Mouse (Mus musculus) C2C12 (cell line): ENCODE measurements at regions not wholly inside any gene's neighbourhood (a gene's known extent, or its start where the extent isn't known, plus 50 kb on each side); places are given as distances from the start of the nearest gene placed in this dataset.
A peak's percentile ranks its signal among the peaks of the same experiment; 100 is the strongest.

Experiments
- H3K27me3 ChIP-seq: one replicate; pipeline ENCODE4 v1.6.1; 2011; ENCODE audit not compliant: control insufficient read depth, insufficient read depth, insufficient read length
- H3K36me3 ChIP-seq: one replicate; pipeline ENCODE4 v1.6.1; 2011; ENCODE audit not compliant: control insufficient read depth, insufficient read depth
- H3K4me3 ChIP-seq: one replicate; pipeline ENCODE4 v1.5.1; 2011; ENCODE audit warnings: mild to moderate bottlenecking, control low read depth; ENCODE audit not compliant: poor library complexity, insufficient read depth, severe bottlenecking
- H3K79me2 ChIP-seq: one replicate; pipeline ENCODE4 v1.6.1; 2011; ENCODE audit not compliant: control insufficient read depth, insufficient read depth
- H3K79me3 ChIP-seq: one replicate; pipeline ENCODE4 v1.6.1; 2011; ENCODE audit warnings: low read depth, control low read depth
- H3ac ChIP-seq: one replicate; pipeline ENCODE3; 2011; ENCODE audit warnings: low read depth; ENCODE audit not compliant: control insufficient read depth, insufficient read length
- CEBPB ChIP-seq: IDR thresholded peaks from one replicate; pipeline ENCODE4 v1.6.1; 2011; ENCODE audit warnings: low read depth, mild to moderate bottlenecking, control low read depth, moderate library complexity
- CTCF ChIP-seq: IDR thresholded peaks from one replicate; pipeline ENCODE4 v1.5.1; 2011; ENCODE audit not compliant: control insufficient read depth, insufficient read depth, insufficient read length
- FOSL1 ChIP-seq: IDR thresholded peaks from one replicate; pipeline ENCODE4 v1.8.0; 2011; ENCODE audit warnings: mild to moderate bottlenecking, low read length; ENCODE audit not compliant: poor library complexity, insufficient read depth, severe bottlenecking
- MAX ChIP-seq: IDR thresholded peaks from one replicate; pipeline ENCODE4 v1.6.1; 2011; ENCODE audit warnings: mild to moderate bottlenecking, control low read depth
- MYOD1 ChIP-seq: IDR thresholded peaks from one replicate; pipeline ENCODE4 v1.6.1; 2011; ENCODE audit warnings: low read depth; ENCODE audit not compliant: control insufficient read depth, insufficient read length
- MYOG ChIP-seq: IDR thresholded peaks from one replicate; pipeline ENCODE4 v1.6.1; 2011; ENCODE audit not compliant: control insufficient read depth, insufficient read length; ENCODE audit errors: extremely low read depth
- USF1 ChIP-seq: IDR thresholded peaks from one replicate; pipeline ENCODE4 v1.6.1; 2011; ENCODE audit warnings: low read depth, mild to moderate bottlenecking, control low read depth, moderate library complexity

- H3K79me3 ChIP-seq, result no peaks in the 10 kb centered on the region
- H3K4me3 ChIP-seq, result no peak overlapping the region
- no peak overlapping the region for H3ac ChIP-seq
- H3K36me3 ChIP-seq, result no peaks in the 10 kb centered on the region
- TF ChIP-seq FOSL1 (peak; percentile 60), CEBPB (peak; percentile 21), USF1 (no peak)
- no peaks in the 10 kb centered on the region for H3K79me2 ChIP-seq
- no peaks in the 10 kb centered on the region for H3K27me3 ChIP-seq
These were observed 125.4 kb upstream of the Fndc3a start for GRCm38 (mm10) chr14:72835158-72835557.

- no peaks in the 10 kb centered on the region for H3K79me2 ChIP-seq
- TF ChIP-seq CEBPB, result no peak
- no peak for TF ChIP-seq USF1
- TF ChIP-seq MYOG, result no peak
- TF ChIP-seq MYOD1, result no peak
- no peak for TF ChIP-seq FOSL1
- TF ChIP-seq MAX, result no peak
- TF ChIP-seq CTCF, result no peak
- no peaks in the 10 kb centered on the region for H3K79me3 ChIP-seq
- H3ac ChIP-seq, result no peak overlapping the region
- no peaks in the 10 kb centered on the region for H3K36me3 ChIP-seq
- H3K4me3 ChIP-seq, result no peak overlapping the region
- H3K27me3 ChIP-seq, result no peaks in the 10 kb centered on the region
These were observed 119.5 kb upstream of the Fndc3a start for GRCm38 (mm10) chr14:72829261-72829660.

DNA sequence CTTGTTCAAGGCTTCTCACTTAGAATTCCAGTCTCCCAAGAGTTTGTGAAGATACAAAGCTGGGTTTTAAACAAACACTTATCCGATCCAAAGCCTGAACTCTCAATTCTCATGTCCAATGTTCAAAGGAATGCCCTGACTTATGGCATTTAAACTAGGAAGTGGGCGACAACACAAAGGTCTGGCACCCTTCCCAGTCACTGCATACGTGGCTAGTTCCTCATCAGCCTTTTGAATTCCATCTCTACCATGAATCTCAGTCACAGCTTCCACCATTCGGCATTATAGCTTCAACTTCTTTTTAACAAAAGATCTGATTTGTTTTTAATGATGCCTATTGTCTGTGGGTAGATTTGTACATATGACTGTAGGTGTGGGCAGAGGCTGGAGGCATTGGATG is 115.7 kb upstream of the Fndc3a start:
- no peaks in the 10 kb centered on the region for H3K36me3 ChIP-seq
- no peak for TF ChIP-seq FOSL1
- TF ChIP-seq CTCF, result no peak
- TF ChIP-seq MAX, result no peak
- no peak for TF ChIP-seq MYOG
- TF ChIP-seq MYOD1, result no peak
- no peak for TF ChIP-seq CEBPB
- TF ChIP-seq USF1, result no peak

GRCm38 (mm10) chr14:72822231-72822615 is 112.4 kb upstream of the Fndc3a start:
- Histone ChIP-seq H3ac (no peak overlapping the region), H3K79me2 (no peaks in the 10 kb centered on the region), H3K36me3 (no peaks in the 10 kb centered on the region), H3K79me3 (no peaks in the 10 kb centered on the region), H3K4me3 (no peak overlapping the region), H3K27me3 (no peaks in the 10 kb centered on the region)
- TF ChIP-seq FOSL1 (no peak), CEBPB (no peak), CTCF (no peak)

More for the DNA sequence above, 115.7 kb upstream of the Fndc3a start:
- Histone ChIP-seq H3K27me3 (no peaks in the 10 kb centered on the region), H3ac (no peak overlapping the region), H3K79me2 (no peaks in the 10 kb centered on the region), H3K4me3 (no peak overlapping the region), H3K79me3 (no peaks in the 10 kb centered on the region)

- Histone ChIP-seq H3K36me3 (no peaks in the 10 kb centered on the region), H3ac (no peak overlapping the region), H3K79me3 (no peaks in the 10 kb centered on the region), H3K79me2 (no peaks in the 10 kb centered on the region), H3K27me3 (no peaks in the 10 kb centered on the region), H3K4me3 (no peak overlapping the region)
- TF ChIP-seq MYOD1 (no peak), CEBPB (no peak), MYOG (no peak), MAX (no peak), USF1 (no peak), FOSL1 (no peak), CTCF (no peak)
These were observed 111.9 kb upstream of the Fndc3a start for GRCm38 (mm10) chr14:72821517-72822230.

GRCm38 (mm10) chr14:72819037-72819436 is 109.2 kb upstream of the Fndc3a start:
- Histone ChIP-seq H3K79me3 (no peaks in the 10 kb centered on the region), H3K36me3 (no peaks in the 10 kb centered on the region), H3ac (no peak overlapping the region), H3K4me3 (no peak overlapping the region), H3K27me3 (no peaks in the 10 kb centered on the region), H3K79me2 (no peaks in the 10 kb centered on the region)
- TF ChIP-seq MAX (no peak), CTCF (no peak)
